Mouse (Mus musculus) right cerebral cortex, adult 2 months (tissue): ENCODE measurements around the gene Tbc1d19.
A peak's percentile ranks its signal among the peaks of the same experiment; 100 is the strongest.

ENCODE experiments used
- DNase-seq, 2 experiments: peaks; one replicate each; pipeline ENCODE4 v3.0.0; 2021 to 2022; ENCODE audit warnings: low spot score in 2 of 2

Tbc1d19 gene

DNA sequence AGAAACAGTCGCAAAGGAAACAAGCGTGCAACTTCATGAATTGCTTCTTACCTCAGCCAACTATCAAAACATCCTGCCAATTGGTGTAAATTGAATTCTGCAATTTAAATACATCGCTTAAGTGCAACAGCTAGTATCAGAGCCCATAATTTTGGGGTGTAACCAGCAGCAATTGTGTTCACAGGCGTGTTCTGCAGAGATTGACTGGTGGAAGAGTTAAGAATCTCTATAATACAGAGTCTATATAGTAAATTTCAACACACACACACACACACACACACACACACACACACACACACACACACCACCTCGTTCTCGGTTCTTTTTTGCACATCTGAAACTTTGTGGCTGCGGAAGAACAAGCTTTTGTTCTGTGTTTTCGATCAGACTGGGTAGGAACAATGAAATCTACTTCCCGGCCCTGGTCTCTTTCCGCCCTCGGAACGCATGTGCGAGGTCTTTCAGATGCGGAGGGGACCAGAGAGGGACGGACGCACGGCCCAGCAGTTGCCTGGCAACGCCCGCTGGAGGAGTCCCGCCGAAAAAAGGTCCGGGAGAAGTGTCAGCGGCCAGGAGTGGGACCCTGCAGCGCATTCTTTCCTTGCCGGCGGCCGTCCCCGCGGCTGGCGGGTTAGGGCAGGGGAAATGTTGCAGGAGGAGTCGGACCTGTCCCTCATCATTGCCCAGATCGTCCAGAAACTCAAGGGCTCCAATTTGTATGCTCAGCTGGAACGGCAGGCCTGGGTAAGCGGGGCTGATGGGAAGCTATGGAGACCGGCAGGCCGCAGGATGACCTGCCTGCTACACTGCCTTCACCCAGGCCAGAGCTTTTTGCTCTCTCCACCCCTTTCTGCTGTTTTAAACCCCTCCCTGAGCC is at the start of gene Tbc1d19:
Gene Tbc1d19 (plus strand): TSS at position 492 of the 877 bp plus-strand sequence.
- peak; percentile 87 to 88 for DNase-seq

DNA sequence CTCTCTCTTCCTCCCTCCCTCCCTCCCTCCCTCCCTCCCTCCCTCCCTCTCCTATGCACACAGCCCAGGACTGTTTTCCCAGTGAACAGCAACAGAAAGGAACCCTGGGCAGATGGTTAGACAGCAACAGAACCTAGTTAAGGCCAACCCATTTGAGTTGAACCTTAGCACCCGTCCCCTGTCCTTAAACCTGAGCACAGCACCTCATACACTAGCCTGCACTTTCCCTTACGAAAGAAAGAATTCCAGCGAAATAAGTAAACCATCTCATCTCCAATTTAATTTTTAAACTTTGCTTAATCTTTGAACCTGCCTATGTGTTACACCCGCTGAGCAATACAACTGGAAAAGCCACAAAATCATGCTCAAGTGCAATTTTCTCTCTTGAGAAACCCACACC is 49.5 kb upstream of the Tbc1d19 start:
- no peak for DNase-seq

DNA sequence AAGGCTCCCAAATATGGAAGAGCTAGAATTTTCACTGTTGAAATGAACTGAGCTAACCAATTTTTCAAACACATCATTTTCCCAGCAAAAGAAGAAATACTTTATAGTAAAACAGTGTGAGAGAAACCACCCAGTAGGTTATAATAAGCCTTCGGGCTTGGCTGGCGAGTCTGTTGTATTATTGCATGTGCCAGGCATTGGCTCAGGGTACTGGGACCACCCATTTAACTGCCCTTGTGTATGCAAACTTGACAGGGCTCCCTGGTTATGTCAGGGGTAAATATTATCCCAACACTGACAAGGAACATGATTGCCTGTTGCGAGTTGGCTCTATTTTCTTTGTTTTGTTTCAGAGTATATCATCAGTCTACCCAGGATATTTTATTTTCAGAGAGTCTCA is 48.5 kb upstream of the Tbc1d19 start:
- peak; percentile 7 to 21 for DNase-seq

DNA sequence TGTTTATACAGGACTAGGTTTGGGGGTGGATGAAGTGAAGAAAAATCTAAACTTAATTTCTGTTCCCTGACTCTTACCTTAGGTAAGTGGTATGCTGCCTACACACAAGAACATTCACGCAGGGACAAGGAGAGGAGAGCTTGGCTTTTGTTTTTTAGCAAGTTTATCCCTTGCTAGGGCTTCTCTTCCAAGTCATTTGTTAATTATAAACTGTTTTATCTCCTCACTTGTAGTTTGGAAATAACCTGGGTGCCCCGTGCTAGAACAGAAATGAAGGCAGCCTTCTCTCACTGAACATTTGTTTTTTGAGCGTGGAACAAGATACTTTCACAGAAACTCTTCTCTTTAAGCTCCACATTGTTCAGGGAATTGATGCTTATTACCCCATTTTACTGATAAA is 48.1 kb upstream of the Tbc1d19 start:
- no peak for DNase-seq

DNA sequence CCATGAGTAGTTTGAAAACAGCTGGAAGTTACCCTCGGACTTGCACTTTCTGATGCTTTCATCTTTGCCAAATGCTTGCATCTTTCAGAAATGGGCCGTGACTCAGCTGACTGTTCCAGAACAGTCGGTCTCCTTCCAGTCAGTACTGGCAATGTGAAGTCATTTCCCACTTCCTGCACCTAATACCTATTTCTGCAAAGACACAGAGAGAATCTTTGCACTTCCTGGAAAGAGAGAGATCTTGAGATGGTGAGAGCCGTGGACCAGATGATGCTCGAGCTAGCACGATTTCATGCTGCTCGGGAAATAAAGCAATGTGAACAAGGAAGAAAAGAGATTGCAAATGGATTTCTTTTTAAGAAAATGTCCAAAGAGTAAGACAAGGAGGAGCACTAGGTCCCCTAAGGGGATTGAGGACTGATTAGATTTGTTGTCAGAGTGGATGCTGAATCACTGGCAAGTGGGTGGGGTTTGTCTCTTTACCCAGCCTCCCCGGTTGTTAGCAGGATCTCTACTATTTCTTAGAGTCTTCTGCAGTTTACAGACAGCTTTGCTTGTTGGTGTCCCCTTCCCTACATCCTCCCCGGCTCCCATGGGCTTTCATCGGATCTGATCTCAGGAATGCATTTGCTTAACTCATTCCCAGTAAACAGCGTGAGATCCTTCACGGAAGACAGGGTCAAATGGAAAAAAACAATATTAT is 24.4 kb upstream of the Tbc1d19 start:
- peak in 1 of 2 experiments; percentile 2 for DNase-seq

DNA sequence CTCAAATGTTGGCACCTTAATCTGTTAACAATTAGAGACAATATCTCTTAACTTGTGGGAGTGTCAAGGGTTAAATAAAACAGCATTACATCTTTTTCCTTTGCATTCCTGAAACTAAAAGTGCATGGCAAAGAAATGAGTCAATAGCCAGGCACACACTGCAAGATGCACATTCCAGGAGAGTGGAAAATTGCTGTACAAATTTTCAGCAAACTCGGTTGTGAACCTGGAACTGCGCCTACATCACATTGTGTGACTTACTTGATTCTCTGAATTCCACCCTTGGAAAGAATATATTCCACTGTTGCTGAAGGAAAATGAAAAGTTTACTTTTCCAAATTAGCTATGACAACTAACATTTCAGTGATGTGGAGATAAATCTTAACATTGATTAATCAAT is 8.0 kb upstream of the Tbc1d19 start:
- no peak for DNase-seq

DNA sequence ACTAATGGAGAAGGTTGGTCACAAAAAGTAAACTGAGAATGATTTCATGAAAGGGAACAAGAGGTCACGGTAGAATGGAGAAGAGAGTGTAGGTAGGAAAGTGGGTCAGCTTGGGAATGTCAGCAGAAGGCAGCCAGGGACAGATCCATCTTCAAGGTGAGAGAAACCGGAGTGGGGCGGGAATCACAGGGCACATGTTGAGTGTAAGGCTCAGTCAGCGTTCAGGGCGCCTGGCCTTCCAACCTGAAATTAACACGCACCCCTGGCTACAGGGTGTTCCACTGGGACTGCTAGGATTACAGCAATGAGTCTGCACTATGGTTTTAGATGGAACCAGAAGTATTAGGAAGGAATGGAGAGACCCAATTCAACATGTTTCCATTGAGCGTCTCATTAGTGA is 10.3 kb downstream of the Tbc1d19 start:
- DNase-seq: no peak

DNA sequence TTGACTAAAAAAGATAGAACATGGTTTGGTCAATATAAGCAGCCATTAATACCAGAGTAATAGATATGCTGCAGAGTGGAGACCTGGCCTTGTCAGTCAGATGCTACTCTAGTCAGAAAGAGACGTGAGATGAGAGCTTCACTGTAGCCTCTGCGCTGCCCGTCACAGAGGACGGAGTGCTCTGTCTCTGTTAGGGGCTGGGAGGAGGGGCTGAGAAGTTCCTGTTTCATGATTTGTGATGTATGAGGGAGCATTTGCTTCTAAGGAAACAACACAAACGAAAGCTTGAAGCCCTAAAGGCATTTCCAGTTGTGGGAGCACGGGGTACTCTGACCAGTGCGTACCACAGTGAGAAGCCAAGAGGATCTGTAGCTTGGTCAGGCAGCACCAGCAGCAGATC is 16.5 kb downstream of the Tbc1d19 start:
- DNase-seq: no peak

DNA sequence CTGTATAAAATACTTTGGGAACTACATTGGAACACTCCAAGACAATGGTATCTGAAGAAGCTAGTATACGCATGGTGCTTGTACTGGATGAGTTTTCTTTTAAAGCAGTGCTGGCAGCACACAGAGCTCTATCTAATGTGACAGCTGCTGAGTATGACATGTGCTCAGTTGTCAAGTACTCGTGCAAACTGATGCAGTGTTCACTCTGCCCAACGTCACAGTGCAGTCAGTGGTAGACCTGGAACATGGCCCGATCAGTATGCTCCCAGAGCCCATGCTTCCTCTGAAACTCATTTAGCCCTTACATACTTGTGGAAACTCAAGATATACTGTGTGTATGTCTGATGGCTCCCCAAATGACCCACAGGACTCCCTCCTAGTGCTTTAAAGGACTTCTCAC is 25.1 kb downstream of the Tbc1d19 start:
- no peak for DNase-seq

DNA sequence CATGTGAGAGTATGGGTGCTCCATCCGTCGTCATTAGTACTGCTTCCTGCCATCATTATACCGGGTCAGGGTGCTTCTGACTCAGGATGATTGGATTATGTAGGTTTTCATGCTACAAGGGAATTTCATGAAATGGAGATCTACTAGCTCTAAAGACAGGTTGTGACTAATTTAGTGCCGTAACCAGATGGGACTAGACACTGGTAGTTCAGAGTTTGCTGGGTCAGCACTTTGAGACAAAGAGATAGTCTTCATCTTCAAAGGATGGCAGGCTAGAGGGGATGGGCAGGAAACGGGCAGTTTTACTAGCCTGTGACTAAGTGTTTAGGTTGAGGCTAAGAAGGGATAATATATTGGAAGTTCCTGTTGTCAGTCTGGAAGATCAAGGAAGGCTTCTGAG is 31.9 kb downstream of the Tbc1d19 start:
- DNase-seq: no peak

DNA sequence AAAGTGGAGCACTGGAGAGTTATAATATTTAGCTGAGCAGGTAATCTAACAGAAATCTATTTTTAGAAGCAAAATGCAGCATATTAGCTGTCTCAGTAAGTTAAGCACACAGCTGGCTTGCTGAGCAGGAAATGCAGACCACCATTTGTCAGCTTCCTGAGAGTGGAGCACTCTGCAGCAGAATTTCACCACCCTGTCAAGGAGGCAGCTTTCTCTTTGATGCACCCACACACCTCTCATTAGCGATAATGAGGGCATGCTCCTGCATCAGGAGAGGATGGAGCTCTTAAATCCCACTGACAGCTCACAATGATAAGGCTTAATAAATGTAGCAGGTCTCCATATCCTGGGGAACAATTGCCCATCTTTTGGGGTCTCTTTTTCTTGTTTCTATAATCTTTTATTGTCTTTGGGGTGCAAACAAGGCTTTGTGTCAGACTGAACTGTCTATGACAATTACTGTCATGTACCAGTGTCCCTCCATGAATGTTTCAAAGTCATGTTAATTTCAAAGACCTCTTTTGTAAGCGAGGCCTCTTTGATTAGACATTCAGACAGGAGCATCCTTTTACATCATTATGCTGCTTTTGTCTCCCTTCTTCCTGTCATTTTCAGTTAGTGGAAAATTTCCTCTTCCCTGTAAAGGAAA is 39.0 kb downstream of the Tbc1d19 start:
- no peak for DNase-seq

DNA sequence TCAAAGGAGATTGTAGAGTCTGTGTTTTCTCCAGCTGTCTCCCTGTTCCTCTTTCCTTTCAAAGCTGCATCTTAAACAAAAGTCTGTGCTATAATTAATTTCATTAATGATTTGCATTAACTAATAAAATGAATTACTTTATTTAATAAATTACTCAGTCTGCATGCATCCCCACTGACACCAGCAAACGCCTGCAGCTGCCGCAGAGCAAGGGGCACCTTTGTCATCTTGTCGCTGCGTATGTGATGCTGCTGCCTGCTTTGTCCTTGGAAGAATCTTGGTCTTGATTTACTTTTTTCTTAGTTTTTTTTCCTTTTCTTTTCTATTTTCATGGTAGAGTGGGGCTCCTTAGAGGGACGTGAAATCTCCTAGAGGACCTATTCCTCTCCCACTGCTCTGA is 43.2 kb downstream of the Tbc1d19 start:
- DNase-seq: no peak

DNA sequence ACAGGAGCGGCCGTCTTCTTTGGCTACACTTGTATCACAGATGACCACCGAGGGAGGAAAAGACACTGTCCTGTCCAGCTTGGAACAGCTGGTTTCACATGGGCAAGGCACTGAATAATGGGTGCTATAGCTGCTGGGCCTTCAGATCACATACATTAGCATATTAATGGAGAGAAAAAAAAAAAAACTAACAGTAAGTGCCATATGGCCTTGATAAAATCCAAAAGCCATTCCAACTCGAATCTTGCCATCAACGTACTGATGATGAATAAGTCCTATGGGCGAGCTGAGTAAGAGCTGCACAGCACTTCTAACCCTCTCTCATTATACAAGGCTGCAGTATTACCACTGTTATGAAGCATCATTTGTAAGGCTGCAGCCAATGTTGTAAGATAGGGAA is 45.2 kb downstream of the Tbc1d19 start:
- DNase-seq: no peak

DNA sequence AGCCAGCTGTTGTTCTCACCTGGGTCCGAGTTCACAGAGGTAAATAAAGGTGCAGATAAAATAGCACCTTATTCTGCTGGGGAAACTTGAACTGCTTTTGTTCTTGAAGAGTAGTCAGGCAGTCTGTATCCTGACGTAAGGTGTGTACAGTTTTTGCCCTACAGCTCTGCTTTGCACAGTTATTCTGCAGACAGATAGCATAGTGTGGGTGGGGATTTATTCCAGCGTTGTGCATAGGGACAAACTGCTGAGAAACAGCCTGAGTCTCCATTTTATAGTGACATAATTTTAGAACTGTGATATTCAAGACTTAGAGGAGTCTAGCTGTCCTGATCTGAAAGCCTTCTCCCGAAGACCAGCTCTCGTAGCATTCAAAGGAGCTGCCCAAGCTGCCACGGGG is 46.6 kb downstream of the Tbc1d19 start:
- no peak for DNase-seq

DNA sequence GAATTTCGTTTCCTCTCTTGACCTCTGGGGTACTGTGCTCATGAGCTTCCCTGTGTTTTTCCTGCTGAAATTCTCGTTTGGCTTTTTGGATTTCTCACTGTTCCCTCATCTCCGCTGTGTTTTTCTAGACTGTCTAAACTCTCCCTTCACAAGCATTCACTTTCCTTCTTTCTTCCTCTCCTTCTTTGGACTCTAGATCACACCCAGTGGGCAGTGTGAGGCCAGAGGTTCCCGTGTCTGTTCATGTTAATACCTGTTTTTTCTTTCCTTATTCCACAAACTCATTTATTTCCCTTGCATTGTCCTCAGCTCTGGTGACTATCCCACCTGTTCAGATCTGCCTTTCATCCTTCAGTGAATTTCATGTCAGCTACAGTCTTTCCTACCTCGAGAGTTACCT is 55.7 kb downstream of the Tbc1d19 start:
- no peak for DNase-seq

DNA sequence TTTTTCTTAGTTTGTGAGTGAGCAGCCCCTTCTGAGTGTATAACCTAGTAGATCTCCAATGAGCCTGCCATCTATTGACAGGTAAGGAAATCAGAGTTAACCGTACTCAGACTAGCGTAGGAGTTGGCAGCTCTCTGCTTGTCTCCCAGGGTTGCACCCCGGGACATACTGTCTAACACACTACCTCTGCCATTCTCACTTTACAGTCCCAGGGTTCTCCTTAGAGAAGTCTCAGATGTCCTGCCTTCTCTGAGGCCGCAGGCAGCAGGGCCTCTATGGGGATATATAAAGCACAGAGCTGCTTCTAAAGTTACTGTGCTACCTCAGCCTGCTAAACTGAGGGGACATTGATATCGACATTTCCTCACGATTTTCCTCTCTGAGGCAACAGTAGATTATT is 56.6 kb downstream of the Tbc1d19 start:
- no peak for DNase-seq

DNA sequence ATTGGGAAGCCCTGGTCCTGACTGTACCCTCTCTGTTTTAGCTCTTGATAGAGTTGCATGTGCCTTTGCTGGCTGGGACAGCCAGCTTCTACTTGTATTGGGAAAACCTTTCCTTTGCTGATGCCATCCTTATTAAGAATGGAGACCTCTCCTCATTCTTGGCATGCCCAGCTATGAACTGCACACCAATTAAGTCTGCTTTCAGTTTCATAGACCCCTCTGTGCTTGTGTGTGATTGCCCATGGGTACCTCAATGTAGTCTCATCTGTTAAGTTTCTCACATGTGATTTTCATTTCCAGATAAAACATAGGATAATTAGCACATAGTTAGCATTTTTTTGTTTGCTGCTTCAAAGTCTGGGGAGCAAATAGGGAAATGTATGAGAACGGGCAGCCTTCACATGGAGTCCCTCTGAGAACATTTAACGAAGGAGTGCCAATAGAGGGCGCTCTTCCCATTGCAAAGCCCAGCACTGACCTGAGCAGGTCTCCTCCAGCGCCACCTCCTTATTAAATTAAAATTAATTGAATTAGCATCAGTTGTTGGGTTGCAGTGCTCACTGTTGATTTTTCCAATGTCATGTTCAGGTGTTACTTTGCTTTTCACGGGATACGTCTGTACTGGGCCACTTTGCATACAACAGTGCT is 62.4 kb downstream of the Tbc1d19 start:
- peak; percentile 67 to 78 for DNase-seq

DNA sequence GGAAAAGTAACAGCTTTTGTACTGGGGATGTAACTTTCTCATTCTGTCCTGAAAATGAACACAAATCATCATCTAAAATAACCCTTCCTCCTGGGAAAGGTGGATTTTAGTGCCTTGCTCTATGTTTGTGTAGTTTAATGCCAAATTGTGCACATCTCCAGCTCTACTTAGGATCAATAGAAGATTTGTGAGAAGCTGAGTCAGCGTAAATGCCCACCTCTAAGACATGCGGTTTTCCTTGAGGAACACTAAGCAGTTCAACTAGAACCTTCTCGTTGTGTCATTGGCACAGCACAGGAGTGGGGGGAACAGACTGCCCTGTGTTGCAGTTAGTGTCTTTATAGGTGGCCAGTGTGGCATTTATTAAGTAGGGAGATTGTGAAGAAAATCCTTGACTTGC is 65.6 kb downstream of the Tbc1d19 start:
- no peak for DNase-seq

DNA sequence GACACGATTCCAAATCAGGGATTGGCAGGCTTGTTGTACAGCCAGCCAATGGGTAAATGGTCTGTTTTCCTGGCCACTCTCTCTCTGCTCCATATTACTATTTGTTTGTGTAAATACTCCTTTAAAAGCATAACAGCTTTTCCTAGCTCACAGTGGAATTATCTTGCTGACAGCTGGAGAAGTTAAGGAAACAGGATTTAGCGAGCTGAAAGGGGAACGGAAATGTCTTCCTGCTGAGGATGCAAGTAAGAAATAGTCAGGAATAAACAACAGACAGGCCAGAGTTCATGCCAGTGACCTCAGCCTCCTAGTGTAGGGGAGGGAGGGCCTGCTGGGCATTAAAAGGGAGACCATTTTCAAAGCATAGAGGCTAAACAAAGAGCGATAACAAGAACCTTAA is 71.3 kb downstream of the Tbc1d19 start:
- no peak for DNase-seq

DNA sequence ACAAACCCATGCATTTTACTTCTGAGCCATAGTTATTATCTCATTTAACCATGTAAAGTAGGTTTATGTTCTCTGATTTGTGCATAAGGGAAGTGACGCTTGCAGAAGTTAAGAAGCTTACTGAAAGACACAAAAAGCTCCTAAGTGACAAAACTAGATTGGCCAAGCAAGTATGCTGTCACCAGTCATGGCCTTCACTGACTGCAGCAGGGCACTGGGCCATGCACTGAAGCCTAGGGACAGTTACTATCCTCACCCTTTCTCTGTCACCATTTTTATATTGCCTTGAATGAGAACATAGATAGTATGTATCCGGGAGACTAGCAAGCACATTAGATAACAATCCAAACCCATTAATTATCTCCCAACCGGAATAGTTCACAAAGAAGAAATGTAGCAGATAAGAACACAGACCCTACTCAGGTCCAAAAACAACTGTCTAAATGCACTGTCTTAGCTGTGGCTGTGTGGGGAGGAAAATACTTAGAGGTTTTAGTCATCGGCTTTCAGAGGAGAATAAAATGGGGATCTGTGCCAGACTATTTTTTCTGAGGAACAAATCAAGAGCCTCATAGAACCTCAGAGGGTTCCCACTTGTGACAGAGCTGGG is 72.1 kb downstream of the Tbc1d19 start:
- no peak for DNase-seq

DNA sequence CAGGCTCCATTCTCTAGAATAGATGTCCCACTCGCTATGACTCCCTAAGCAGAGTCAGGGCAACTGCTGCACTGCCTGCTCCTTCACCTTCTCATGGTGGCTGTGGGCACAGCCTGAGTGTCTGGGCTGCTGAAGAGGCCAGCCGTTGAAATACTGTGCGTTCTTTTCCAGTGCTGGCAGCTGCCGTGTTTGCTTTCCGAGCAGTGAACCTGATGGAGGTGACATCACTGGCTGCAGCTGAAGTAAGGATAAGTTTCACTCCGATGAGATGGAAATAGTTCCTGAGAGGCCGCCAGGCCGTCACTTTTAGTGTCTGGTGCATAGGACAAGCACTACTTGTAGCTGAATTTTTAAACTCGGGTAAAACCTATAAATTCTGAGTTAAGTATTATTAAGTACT is 92.0 kb downstream of the Tbc1d19 start:
- DNase-seq: no peak

DNA sequence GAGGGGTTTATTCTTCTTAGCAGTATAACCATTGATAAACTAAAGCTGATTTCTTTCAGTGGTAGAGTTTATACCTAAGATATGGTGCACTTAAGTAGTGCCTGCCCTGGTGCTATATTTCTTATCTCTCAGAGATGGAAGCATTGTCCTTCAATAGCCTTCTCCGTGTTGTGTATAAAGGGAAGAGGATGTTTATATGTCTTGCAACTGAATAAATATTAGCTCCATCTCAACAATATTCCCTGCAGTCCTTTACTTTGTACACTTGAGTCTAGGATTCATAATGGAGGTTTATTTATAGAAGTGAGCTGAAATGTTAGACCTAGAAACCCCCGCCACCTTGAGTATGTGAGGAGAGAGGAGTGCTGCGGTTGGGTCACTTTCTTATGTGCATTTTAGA is 93.4 kb downstream of the Tbc1d19 start:
- no peak for DNase-seq
